Mouse (Mus musculus) pancreas, adult 10 weeks (tissue): ENCODE measurements around the gene Anapc1. TPM values are rescaled to one million over a fixed set of nuclear protein-coding genes. Genes with fewer than 3 reads are reported as not detected.

Source experiments
- polyA plus RNA-seq: library from polyadenylated mRNA; stranded (reverse); fragments of 350-450 nt; fragmentation: Illumina TruSeq; extraction: RNeasy Lipid Tissue Mini Kit (QIAGEN cat#74804); gene quantifications from one replicate; pipeline ENCODE4 v1.2.3, GENCODE M21; 2015; ENCODE audit warnings: low read depth, low replicate concordance; ENCODE audit not compliant: insufficient read depth

The Anapc1 gene
- 20.5 TPM for polyA plus RNA-seq

GRCm38 (mm10) chr2:128686921-128687557 is at the start of gene Anapc1:
Gene Anapc1 (minus strand): TSS chr2:128687391.

DNA sequence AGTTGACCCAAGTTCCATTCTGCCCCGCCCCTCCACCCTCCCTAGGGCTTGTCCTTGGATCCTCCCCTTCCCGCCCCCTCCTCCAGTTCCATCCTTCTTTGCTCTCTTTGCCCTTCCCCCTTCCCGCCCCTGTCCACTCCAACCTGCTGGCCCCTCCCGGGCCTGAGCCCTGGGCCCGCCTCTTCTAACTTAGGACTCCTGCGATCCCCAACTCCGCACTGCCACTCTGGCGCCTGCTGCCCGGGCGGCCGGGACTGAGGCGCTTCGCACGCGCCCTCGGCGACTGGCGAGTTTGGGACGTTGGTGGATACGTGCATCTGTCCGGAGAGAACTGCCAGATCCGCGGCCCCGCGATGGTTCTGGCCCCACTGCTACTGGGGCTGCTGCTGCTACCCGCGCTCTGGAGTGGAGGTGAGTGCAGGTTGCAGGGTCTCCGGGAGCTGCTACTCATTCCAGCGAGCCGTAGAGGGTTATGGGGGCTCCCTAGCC is 11.5 kb upstream of the Anapc1 start, which contains the start of gene Mertk:
Gene Mertk, plus strand, starts transcription at position 264 of the 489 bp plus-strand sequence.

GRCm38 (mm10) chr2:128590909-128591308 is 96.3 kb downstream of the Anapc1 start, which contains the start of gene Spdye4c:
Gene Spdye4c (plus strand): TSS chr2:128591209.

Other genes with a start within 250 kb of the Anapc1 start
- gene Spdye4c, start 96.2 kb downstream of the Anapc1 start, polyA plus RNA-seq = not detected
- 4.1 TPM for gene Mertk, start 11.6 kb upstream of the Anapc1 start, polyA plus RNA-seq
- 10.0 TPM for gene Tmem87b, start 130.7 kb upstream of the Anapc1 start, polyA plus RNA-seq
- 0.46 TPM for gene Fbln7, start 175.6 kb upstream of the Anapc1 start, polyA plus RNA-seq